ENCODE assay signal across 15 mouse cellular contexts in the genomic region with DNA sequence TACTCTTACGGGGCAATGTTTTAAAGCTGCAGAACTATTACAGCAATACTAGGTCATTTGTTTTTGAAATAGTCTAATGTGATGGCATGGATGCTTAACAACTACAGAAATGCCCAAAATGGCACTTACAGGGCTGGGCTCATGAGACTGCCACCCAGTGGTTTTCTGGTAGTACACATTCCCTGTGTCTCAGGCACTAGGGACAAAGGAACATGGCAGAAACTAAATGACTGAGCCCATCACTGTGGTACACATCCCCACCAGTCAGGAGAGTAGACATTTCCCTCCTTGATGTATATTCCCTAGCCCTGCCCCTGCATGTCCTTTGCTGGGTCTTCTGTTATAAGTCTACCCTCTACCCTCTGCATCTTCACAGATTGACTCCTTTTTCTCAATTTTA. TPM values are rescaled to one million over a fixed set of nuclear protein-coding genes. Genes with fewer than 3 reads are reported as not detected.
DNase-seq lines count a peak whose midpoint lies in the region; ATAC-seq and TF ChIP-seq lines count a peak whose summit lies in the region.
"Had no signal": no experiment of that assay in that cellular context is flagged by ENCODE, and none has a peak within 500 bp of the region (broad histone marks: within the 10 kb centered on the region; RNA-seq: fewer than 3 reads in every experiment).

No protein-coding gene starts in this region.

- H3K4me3 ChIP-seq in lung, embryonic 14.5 days (ENCODE audit: low read depth, low read length), result no peak overlapping the region
- H3K4me3 ChIP-seq in bone marrow, adult 2 months (replicated peaks; ENCODE audit: control insufficient read depth, low read depth, low read length), result no peak overlapping the region
- no peak overlapping the region for H3K4me3 ChIP-seq in stomach, postnatal 0 days (ENCODE audit: low read depth, low read length)
- no peak overlapping the region for H3K4me3 ChIP-seq in hindbrain, embryonic 16.5 days (ENCODE audit: low read length)
- H3K4me3 ChIP-seq: embryonic facial prominence, embryonic 13.5 days had no signal

- no peak for TF ChIP-seq POLR2A in bone marrow, adult 2 months (IDR thresholded peaks at IDR 0.05; ENCODE audit: borderline replicate concordance, control insufficient read depth, low read depth, low read length)

- WGBS in lung, embryonic 14.5 days, result 83% methylated on average over 1 of the region's 1 CpGs
- WGBS in bone marrow, adult 2 months, result 80% methylated on average over 1 of the region's 1 CpGs
- 90% methylated on average over 1 of the region's 1 CpGs for WGBS in stomach, postnatal 0 days
- WGBS in hindbrain, embryonic 16.5 days, result 96% methylated on average over 1 of the region's 1 CpGs

- H3K27ac ChIP-seq in lung, embryonic 14.5 days (ENCODE audit: low read depth), result no peak overlapping the region
- no peak overlapping the region for H3K27ac ChIP-seq in bone marrow, adult 2 months (ENCODE audit: control insufficient read depth, insufficient read depth, low read depth, low read length, poor library complexity)
- no peak overlapping the region for H3K27ac ChIP-seq in stomach, postnatal 0 days (replicated peaks)
- H3K27ac ChIP-seq in hindbrain, embryonic 16.5 days (ENCODE audit: low read depth, low read length), result no peak overlapping the region
- H3K27ac ChIP-seq: embryonic facial prominence, embryonic 13.5 days had no signal

- TF ChIP-seq EP300 in stomach, postnatal 0 days (optimal IDR thresholded peaks at IDR 0.05), result no peak

- no peak for DNase-seq in frontal cortex, postnatal 10 days (ENCODE audit: low spot score in 2 of 2)
- no peak for DNase-seq in lung, embryonic 14.5 days
- no peak for DNase-seq in lung, postnatal 10 days
- no peak for DNase-seq in stomach, postnatal 0 days (ENCODE audit: low spot score)
- DNase-seq in layer of hippocampus, postnatal 25 days (ENCODE audit: extremely low spot score in 1 of 2, low spot score in 1 of 2), result no peak
- DNase-seq: adrenal gland, postnatal 25 days; cerebellum, adult 8-10 months; layer of hippocampus, adult 9-11 months; lung, postnatal 36 days had no signal

- H3K9ac ChIP-seq in lung, embryonic 14.5 days, result no peak overlapping the region
- H3K9ac ChIP-seq in stomach, postnatal 0 days (ENCODE audit: low read length), result no peak overlapping the region
- H3K9ac ChIP-seq in hindbrain, embryonic 16.5 days (ENCODE audit: low read depth, low read length), result no peak overlapping the region
- H3K9ac ChIP-seq: embryonic facial prominence, embryonic 13.5 days had no signal

- H3K4me2 ChIP-seq in lung, embryonic 14.5 days, result no peak overlapping the region
- no peak overlapping the region for H3K4me2 ChIP-seq in stomach, postnatal 0 days (replicated peaks; ENCODE audit: low read depth)
- no peak overlapping the region for H3K4me2 ChIP-seq in hindbrain, embryonic 16.5 days (ENCODE audit: low read length)
- H3K4me2 ChIP-seq: embryonic facial prominence, embryonic 13.5 days had no signal

- no peaks in the 10 kb centered on the region for H3K4me1 ChIP-seq in lung, embryonic 14.5 days (ENCODE audit: insufficient read depth)
- no peaks in the 10 kb centered on the region for H3K4me1 ChIP-seq in bone marrow, adult 2 months (ENCODE audit: control insufficient read depth, insufficient read depth, low read length)
- no peaks in the 10 kb centered on the region for H3K4me1 ChIP-seq in stomach, postnatal 0 days (replicated peaks; ENCODE audit: control insufficient read depth, insufficient read depth)
- no peaks in the 10 kb centered on the region for H3K4me1 ChIP-seq in hindbrain, embryonic 16.5 days (ENCODE audit: control insufficient read depth, insufficient read depth, low read depth, low read length)
- H3K4me1 ChIP-seq: embryonic facial prominence, embryonic 13.5 days had no signal

- H3K36me3 ChIP-seq in lung, embryonic 14.5 days (ENCODE audit: insufficient read depth), result no peaks in the 10 kb centered on the region
- no peaks in the 10 kb centered on the region for H3K36me3 ChIP-seq in stomach, postnatal 0 days (ENCODE audit: control insufficient read depth, insufficient read depth, low read length)
- H3K36me3 ChIP-seq in hindbrain, embryonic 16.5 days (ENCODE audit: control insufficient read depth, insufficient read depth, low read length), result no peaks in the 10 kb centered on the region
- H3K36me3 ChIP-seq: embryonic facial prominence, embryonic 13.5 days; G1E had no signal

- 0 out of 2 replicates have a peak, but pooled peaks have one; percentile 60 for ATAC-seq in frontal cortex, adult (ENCODE audit: low TSS enrichment)
- ATAC-seq in lung, embryonic 14.5 days (ENCODE audit: insufficient read depth), result no peak
- no peak for ATAC-seq in stomach, postnatal 0 days (ENCODE audit: low FRiP score, low TSS enrichment)
- ATAC-seq in hindbrain, embryonic 16.5 days, result no peak

- no peaks in the 10 kb centered on the region for H3K27me3 ChIP-seq in lung, embryonic 14.5 days (ENCODE audit: insufficient read depth, low read length)
- no peaks in the 10 kb centered on the region for H3K27me3 ChIP-seq in stomach, postnatal 0 days (ENCODE audit: control insufficient read depth, insufficient read depth, low read length)
- H3K27me3 ChIP-seq in hindbrain, embryonic 16.5 days (replicated peaks; ENCODE audit: control insufficient read depth, insufficient read depth, low read length), result no peaks in the 10 kb centered on the region
- H3K27me3 ChIP-seq: embryonic facial prominence, embryonic 13.5 days had no signal

- peak; percentile 31 for TF ChIP-seq CTCF in lung, embryonic 14.5 days (IDR thresholded peaks at IDR 0.05; ENCODE audit: low read depth)
- TF ChIP-seq CTCF in bone marrow, adult 2 months (IDR thresholded peaks at IDR 0.05; ENCODE audit: control insufficient read depth, insufficient read depth, low read length), result peak; percentile 37; the same call in 1 of the 2 replicates
- peak; percentile 57 for TF ChIP-seq CTCF in stomach, postnatal 0 days (IDR thresholded peaks at IDR 0.05; ENCODE audit: low read depth)

- H3K9me3 ChIP-seq in lung, embryonic 14.5 days (ENCODE audit: low read depth, low read length), result no peaks in the 10 kb centered on the region
- no peaks in the 10 kb centered on the region for H3K9me3 ChIP-seq in stomach, postnatal 0 days (ENCODE audit: control insufficient read depth, low read length)
- no peaks in the 10 kb centered on the region for H3K9me3 ChIP-seq in hindbrain, embryonic 16.5 days (ENCODE audit: control insufficient read depth, low read length)
- H3K9me3 ChIP-seq: embryonic facial prominence, embryonic 13.5 days; G1E had no signal

RNA-seq across cellular contexts. Expression of gene Capsl, which starts 16.2 kb away (rescaled TPM):
- polyA plus RNA-seq in lung, embryonic 14.5 days (2014; fragmentation: Nextera tagmentation; extraction: Ambion mirVana), result 4.3 and 5.8 TPM in 2 replicates
- polyA plus RNA-seq in bone marrow, adult 2 months (2011; ENCODE audit: insufficient read depth, insufficient read length, low replicate concordance, missing spikeins), result 7.5 TPM in 1 of 2 replicates, not detected in the other
- 6.8 and 7.4 TPM in 2 replicates for polyA plus RNA-seq in stomach, postnatal 0 days (2015; fragmentation: Nextera tagmentation; extraction: Ambion mirVana)
- 1 to 10 TPM; 2.3 to 2.5 TPM for total RNA-seq in layer of hippocampus, postnatal 25 days (2021)
- polyA plus RNA-seq in hindbrain, embryonic 16.5 days (2015; fragmentation: Nextera tagmentation; extraction: Ambion mirVana), result 5.9 TPM in 2 replicates
- total RNA-seq: adrenal gland, postnatal 25 days; G1E had no signal
- polyA plus RNA-seq: G1E; small intestine, adult 2 months had no signal
